In the genomic region with DNA sequence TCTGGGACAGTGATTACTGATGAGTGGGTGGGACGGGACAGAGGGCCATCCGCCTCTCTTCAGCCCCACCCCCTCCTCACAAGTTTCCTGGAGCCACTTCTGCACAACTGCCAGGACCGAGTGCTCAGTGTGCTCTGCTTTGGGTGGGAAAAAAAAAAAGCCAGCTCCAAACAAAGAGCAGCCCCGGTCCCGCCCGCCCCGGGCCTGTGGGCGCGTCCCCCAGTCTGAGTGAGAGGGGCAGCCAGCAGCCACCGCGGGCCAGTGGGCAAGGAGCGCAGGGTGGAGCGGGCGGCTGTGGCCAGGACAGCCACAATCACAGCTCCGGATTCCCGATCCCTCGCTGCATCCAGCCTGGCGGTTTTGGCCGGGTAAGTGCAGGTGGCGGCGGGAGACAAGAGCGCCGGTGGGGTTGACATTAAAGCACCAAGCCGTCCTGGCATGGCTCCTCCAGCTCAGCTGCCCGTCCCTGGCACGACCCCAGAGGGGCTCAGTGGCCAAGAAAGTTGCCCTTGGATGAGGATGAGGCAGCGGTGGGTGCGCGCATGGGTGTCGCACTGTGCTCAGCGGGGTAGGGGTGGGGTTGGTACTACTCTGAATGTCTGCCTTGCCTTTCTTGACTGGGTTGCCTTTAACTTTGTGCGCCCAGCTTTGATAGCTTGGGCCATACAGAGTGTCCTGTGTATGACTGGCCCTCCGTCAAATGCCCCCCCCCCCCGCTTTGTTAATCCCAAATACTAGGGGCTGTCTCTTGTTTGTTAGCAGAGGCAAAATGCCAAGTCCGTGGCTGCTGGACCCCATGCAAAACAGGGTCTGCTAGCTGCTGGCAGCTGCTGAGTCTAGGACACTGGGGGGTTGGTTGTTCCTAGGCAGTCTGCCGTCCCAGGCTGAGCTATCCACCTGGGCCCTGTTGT, we compare ENCODE assay signal across 9 mouse cellular contexts. TPM values are rescaled to one million over a fixed set of nuclear protein-coding genes. Genes with fewer than 3 reads are reported as not detected.
DNase-seq lines count a peak whose midpoint lies in the region; ATAC-seq lines count a peak whose summit lies in the region.
"Had no signal": no experiment of that assay in that cellular context is flagged by ENCODE, and none has a peak within 500 bp of the region (broad histone marks: within the 10 kb centered on the region; RNA-seq: fewer than 3 reads in every experiment).

Gene Tspan11 (plus strand): TSS at position 79 of the 911 bp plus-strand sequence.

- H3K4me3 ChIP-seq in kidney, embryonic 14.5 days (ENCODE audit: low read length) = peak within 1 kb of the TSS; percentile 50
- H3K4me3 ChIP-seq in intestine, embryonic 16.5 days (ENCODE audit: low read length) = peak within 1 kb of the TSS; percentile 44
- peak within 1 kb of the TSS; percentile 57 for H3K4me3 ChIP-seq in lung, embryonic 16.5 days (ENCODE audit: low read length)

- peak; percentile 72 for ATAC-seq in kidney, embryonic 14.5 days (ENCODE audit: low FRiP score, low TSS enrichment)
- peak; percentile 62 for ATAC-seq in intestine, embryonic 16.5 days
- ATAC-seq in lung, embryonic 16.5 days (ENCODE audit: low read depth) = peak; percentile 79

- DNase-seq in kidney, adult 9 months = no peak
- peak; percentile 54 for DNase-seq in brain, embryonic 18.5 days (ENCODE audit: low read depth, low spot score)
- DNase-seq in gastrocnemius, postnatal 4 days (ENCODE audit: low spot score in 2 of 2) = peak; percentile 35 to 56
- DNase-seq in right cerebral cortex, postnatal 25 days = peak; percentile 38
- no peak for DNase-seq in thymus, postnatal 25 days

- H3K27ac ChIP-seq in kidney, embryonic 14.5 days (ENCODE audit: low read depth, low read length) = 0 out of 2 replicates have a peak within 1 kb of the TSS, but pooled peaks have one; percentile 24
- no peak within 1 kb of the TSS for H3K27ac ChIP-seq in intestine, embryonic 16.5 days (ENCODE audit: low read length)
- peak within 1 kb of the TSS; percentile 64 for H3K27ac ChIP-seq in lung, embryonic 16.5 days (ENCODE audit: low read length)

- H3K4me1 ChIP-seq in kidney, embryonic 14.5 days (ENCODE audit: control insufficient read depth, insufficient read depth, low read length) = peaks cover 19% of the 10 kb centered on the region
- H3K4me1 ChIP-seq in intestine, embryonic 16.5 days (ENCODE audit: control insufficient read depth, insufficient read depth, low read length) = peaks cover 12% of the 10 kb centered on the region; the same call in 1 of the 2 replicates
- peaks cover 18% of the 10 kb centered on the region for H3K4me1 ChIP-seq in lung, embryonic 16.5 days (replicated peaks; ENCODE audit: control insufficient read depth, insufficient read depth, low read length)

- no peaks in the 10 kb centered on the region for H3K36me3 ChIP-seq in kidney, embryonic 14.5 days (ENCODE audit: control insufficient read depth, insufficient read depth, low read length)
- H3K36me3 ChIP-seq in intestine, embryonic 16.5 days (ENCODE audit: control insufficient read depth, insufficient read depth, low read length) = no peaks in the 10 kb centered on the region
- no peaks in the 10 kb centered on the region for H3K36me3 ChIP-seq in lung, embryonic 16.5 days (ENCODE audit: control insufficient read depth, insufficient read depth, low read length)
- H3K36me3 ChIP-seq: G1E had no signal

- H3K4me2 ChIP-seq in kidney, embryonic 14.5 days (replicated peaks; ENCODE audit: low read depth, low read length) = peak within 1 kb of the TSS; percentile 92
- peak within 1 kb of the TSS; percentile 66 for H3K4me2 ChIP-seq in intestine, embryonic 16.5 days (ENCODE audit: low read depth, low read length)
- H3K4me2 ChIP-seq in lung, embryonic 16.5 days (ENCODE audit: low read depth, low read length) = peak within 1 kb of the TSS; percentile 87

- WGBS in kidney, embryonic 14.5 days = 2% methylated on average over 35 of the region's 36 CpGs
- WGBS in intestine, embryonic 16.5 days = 2% methylated on average over 36 of the region's 36 CpGs
- WGBS in lung, embryonic 16.5 days = 2% methylated on average over 36 of the region's 36 CpGs

- H3K9me3 ChIP-seq in kidney, embryonic 14.5 days (ENCODE audit: control insufficient read depth, low read length) = no peaks in the 10 kb centered on the region
- H3K9me3 ChIP-seq in intestine, embryonic 16.5 days (ENCODE audit: control insufficient read depth, low read length) = no peaks in the 10 kb centered on the region
- H3K9me3 ChIP-seq in lung, embryonic 16.5 days (ENCODE audit: control insufficient read depth, low read length) = no peaks in the 10 kb centered on the region

- H3K27me3 ChIP-seq in kidney, embryonic 14.5 days (ENCODE audit: control insufficient read depth, insufficient read depth, low read length) = 0 out of 2 replicates have a peak, but pooled peaks cover 2% of the 10 kb centered on the region
- no peaks in the 10 kb centered on the region; the same call in 1 of the 2 replicates for H3K27me3 ChIP-seq in intestine, embryonic 16.5 days (replicated peaks; ENCODE audit: control insufficient read depth, insufficient read depth, low read length)
- H3K27me3 ChIP-seq in lung, embryonic 16.5 days (ENCODE audit: control insufficient read depth, insufficient read depth, low read depth, low read length) = no peaks in the 10 kb centered on the region

- H3K9ac ChIP-seq in kidney, embryonic 14.5 days (ENCODE audit: low read depth, low read length) = peak within 1 kb of the TSS; percentile 69
- H3K9ac ChIP-seq in intestine, embryonic 16.5 days (ENCODE audit: low read depth, low read length) = peak within 1 kb of the TSS; percentile 68
- peak within 1 kb of the TSS; percentile 74 for H3K9ac ChIP-seq in lung, embryonic 16.5 days (ENCODE audit: low read length)

RNA-seq across cellular contexts. Expression of gene Tspan11, which starts in this region (rescaled TPM):
- polyA plus RNA-seq in kidney, embryonic 14.5 days (2014; fragmentation: Nextera tagmentation; extraction: Ambion mirVana) = 5.0 and 5.8 TPM in 2 replicates
- 10 to 100 TPM; 13.4 to 14.0 TPM for total RNA-seq in gastrocnemius, postnatal 4 days (2021)
- 2.5 and 3.5 TPM in 2 replicates for polyA plus RNA-seq in intestine, embryonic 16.5 days (2015; fragmentation: Nextera tagmentation; extraction: Ambion mirVana)
- polyA plus RNA-seq in lung, embryonic 16.5 days (2015; fragmentation: Nextera tagmentation; extraction: Ambion mirVana) = 22.0 and 23.8 TPM in 2 replicates
- polyA plus RNA-seq: G1E had no signal

Comparison
In these comparisons a context has a peak if more than half of its experiments do, and no peak if none do; other contexts are left out.
1. DNase-seq: peak in brain, embryonic 18.5 days (single experiment), gastrocnemius, postnatal 4 days (2 of 2) and right cerebral cortex, postnatal 25 days (single experiment); none in kidney, adult 9 months (single experiment) and thymus, postnatal 25 days (single experiment).
2. Peak in every context shown above with its lines, with median percentiles within 50 percentile points of each other: ATAC-seq, H3K4me2 ChIP-seq, H3K4me3 ChIP-seq and H3K9ac ChIP-seq.